Mouse (Mus musculus): ENCODE data around the gene Cdc42ep4.

- TF ChIP-seq EP300 (IDR thresholded peaks at IDR 0.05; ENCODE audit: low read length), result no peak
- TF ChIP-seq POLR2A (IDR thresholded peaks at IDR 0.05; ENCODE audit: low read depth, low read length), result no peak
- TF ChIP-seq BHLHE40 (IDR thresholded peaks at IDR 0.05; ENCODE audit: low read depth, low read length), result no peak
- no peak for TF ChIP-seq MAX (IDR thresholded peaks at IDR 0.05; ENCODE audit: low read length)
- no peak for TF ChIP-seq CTCF (conservative IDR thresholded peaks at IDR 0.05 in 1 of 2, IDR thresholded peaks at IDR 0.05 in 1 of 2; ENCODE audit: low read depth in 2 of 2, low read length in 2 of 2)
- no peak for TF ChIP-seq JUN (IDR thresholded peaks at IDR 0.05; ENCODE audit: insufficient read depth, low read depth, low read length)
- no peak for TF ChIP-seq ZKSCAN1 (IDR thresholded peaks at IDR 0.05; ENCODE audit: borderline replicate concordance, low read depth, low read length)
- TF ChIP-seq ZC3H11A (IDR thresholded peaks at IDR 0.05; ENCODE audit: low read depth, low read length), result no peak
- TF ChIP-seq JUND (conservative IDR thresholded peaks at IDR 0.05; ENCODE audit: low read depth, low read length), result no peak
Observed at GRCm38 (mm10) chr11:113787009-113787408, 35.3 kb upstream of the Cdc42ep4 start.
